Mouse (Mus musculus): ENCODE data around the gene Zscan25.
"Not testable (repeated sequence)": the region's sequence is repeated elsewhere in the genome, so short reads cannot be mapped to it uniquely, and the experiment has no call there.

Gene Zscan25

GRCm38 (mm10) chr5:145280371-145281143 is at the start of gene Zscan25:
TSS of gene Zscan25 (plus strand) at chr5:145280500.
- DNase-seq (ENCODE audit: low spot score in 2 of 2) = peak; percentile 88 to 90

GRCm38 (mm10) chr5:145230641-145231040 is 49.7 kb upstream of the Zscan25 start:
- DNase-seq (ENCODE audit: low spot score in 2 of 2) = no peak

GRCm38 (mm10) chr5:145231367-145231871 is 48.9 kb upstream of the Zscan25 start, which contains the start of gene Zfp655:
TSS of gene Zfp655 (plus strand) at chr5:145231715.
- peak; percentile 97 to 98 for DNase-seq (ENCODE audit: low spot score in 2 of 2)

- DNase-seq (ENCODE audit: low spot score in 2 of 2) = no peak
These were observed 48.3 kb upstream of the Zscan25 start for GRCm38 (mm10) chr5:145231893-145232411.

- DNase-seq (ENCODE audit: low spot score in 2 of 2) = peak; percentile 5 to 33
These were observed 45.7 kb upstream of the Zscan25 start for GRCm38 (mm10) chr5:145234636-145235035.

- no peak for DNase-seq (ENCODE audit: low spot score in 2 of 2)
These were observed 30.8 kb upstream of the Zscan25 start for GRCm38 (mm10) chr5:145249520-145249919.

- DNase-seq (ENCODE audit: low spot score in 2 of 2) = not testable (repeated sequence)
These were observed 6.7 kb upstream of the Zscan25 start for GRCm38 (mm10) chr5:145273568-145273967.

GRCm38 (mm10) chr5:145279948-145280347 is 352 bp upstream of the Zscan25 start:
- no peak for DNase-seq (ENCODE audit: low spot score in 2 of 2)

- no peak for DNase-seq (ENCODE audit: low spot score in 2 of 2)
These were observed 8.1 kb downstream of the Zscan25 start for GRCm38 (mm10) chr5:145288382-145288781.

- DNase-seq (ENCODE audit: low spot score in 2 of 2) = no peak
These were observed 10.4 kb downstream of the Zscan25 start for GRCm38 (mm10) chr5:145290697-145291096.

- DNase-seq (ENCODE audit: low spot score in 2 of 2) = no peak
These were observed 12.1 kb downstream of the Zscan25 start for GRCm38 (mm10) chr5:145292398-145292797.

GRCm38 (mm10) chr5:145300469-145300868 is 20.2 kb downstream of the Zscan25 start:
- DNase-seq (ENCODE audit: low spot score in 2 of 2) = no peak

- not testable (repeated sequence) for DNase-seq (ENCODE audit: low spot score in 2 of 2)
These were observed 21.5 kb downstream of the Zscan25 start for GRCm38 (mm10) chr5:145301796-145302195.

- no peak for DNase-seq (ENCODE audit: low spot score in 2 of 2)
These were observed 22.1 kb downstream of the Zscan25 start for GRCm38 (mm10) chr5:145302424-145302823.

- not testable (repeated sequence) for DNase-seq (ENCODE audit: low spot score in 2 of 2)
These were observed 26.7 kb downstream of the Zscan25 start for GRCm38 (mm10) chr5:145306953-145307352.

- DNase-seq (ENCODE audit: low spot score in 2 of 2) = not testable (repeated sequence)
These were observed 27.5 kb downstream of the Zscan25 start for GRCm38 (mm10) chr5:145307811-145308210.

- no peak for DNase-seq (ENCODE audit: low spot score in 2 of 2)
These were observed 33.5 kb downstream of the Zscan25 start for GRCm38 (mm10) chr5:145313845-145314244.

GRCm38 (mm10) chr5:145317141-145317540 is 36.8 kb downstream of the Zscan25 start:
- DNase-seq (ENCODE audit: low spot score in 2 of 2) = no peak

GRCm38 (mm10) chr5:145338756-145339155 is 58.5 kb downstream of the Zscan25 start:
- DNase-seq (ENCODE audit: low spot score in 2 of 2) = not testable (repeated sequence)
